Mouse (Mus musculus): ENCODE measurements at regions not wholly inside any gene's neighbourhood (a gene's known extent, or its start where the extent isn't known, plus 50 kb on each side); places are given as distances from the start of the nearest gene placed in this dataset.

DNA sequence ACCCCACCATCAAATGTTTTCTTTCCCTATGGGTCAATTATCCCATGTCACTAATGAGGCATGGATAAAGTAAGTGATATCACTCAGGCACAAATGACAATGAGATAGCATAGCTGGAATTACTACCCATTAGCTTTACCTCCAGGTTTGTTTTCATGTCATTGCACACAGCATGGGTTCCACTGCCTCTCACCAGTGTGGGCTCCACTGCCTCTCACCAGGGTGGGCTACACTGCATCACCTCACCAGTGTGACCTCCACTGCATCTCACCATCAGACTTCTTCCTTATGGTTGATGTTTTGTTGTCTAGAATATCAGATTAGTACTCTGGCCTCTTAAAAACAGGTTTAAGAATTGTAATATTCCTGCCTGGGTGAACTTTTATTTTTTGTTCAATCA is 634.0 kb upstream of the Mef2c start:
- TF ChIP-seq CTCF (IDR thresholded peaks at IDR 0.05; ENCODE audit: low read depth, low read length), result no peak
- TF ChIP-seq POLR2A (IDR thresholded peaks at IDR 0.05; ENCODE audit: borderline replicate concordance, low read depth, low read length), result no peak
